Mouse (Mus musculus) 416B (cell line): ENCODE measurements around the gene Trpc1.
A peak's percentile ranks its signal among the peaks of the same experiment; 100 is the strongest.

Source experiments
- DNase-seq: peaks from one replicate; pipeline ENCODE4 v3.0.0; 2011; ENCODE audit warnings: low read depth

Trpc1 gene

DNA sequence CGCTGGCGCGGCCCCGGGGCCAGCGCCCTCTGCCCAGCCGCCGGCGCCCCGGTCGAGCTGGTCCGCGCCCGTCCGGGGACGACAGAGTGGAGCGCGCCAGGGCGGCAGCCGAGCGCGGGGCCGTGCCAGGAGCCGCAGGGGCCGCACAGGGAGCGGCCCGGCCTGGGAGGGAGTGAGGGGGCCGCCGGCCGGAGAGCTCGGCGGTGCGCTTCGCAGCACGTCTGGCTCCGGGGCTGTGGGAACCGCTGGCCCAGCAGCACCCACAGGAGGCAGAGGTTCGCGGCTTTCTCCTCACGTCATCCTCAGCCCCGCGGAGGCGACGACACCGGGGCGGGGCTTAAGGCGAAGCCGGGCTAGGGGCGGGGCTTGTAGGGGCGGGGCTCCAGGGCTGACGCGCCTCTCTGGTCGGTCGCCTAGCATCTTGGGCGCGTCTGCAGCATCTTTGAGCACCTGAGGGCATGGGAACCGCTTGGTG lies at the start of gene Trpc1:
Gene Trpc1 (minus strand): TSS at position 339 of the 475 bp plus-strand sequence.
- DNase-seq, result no peak

DNA sequence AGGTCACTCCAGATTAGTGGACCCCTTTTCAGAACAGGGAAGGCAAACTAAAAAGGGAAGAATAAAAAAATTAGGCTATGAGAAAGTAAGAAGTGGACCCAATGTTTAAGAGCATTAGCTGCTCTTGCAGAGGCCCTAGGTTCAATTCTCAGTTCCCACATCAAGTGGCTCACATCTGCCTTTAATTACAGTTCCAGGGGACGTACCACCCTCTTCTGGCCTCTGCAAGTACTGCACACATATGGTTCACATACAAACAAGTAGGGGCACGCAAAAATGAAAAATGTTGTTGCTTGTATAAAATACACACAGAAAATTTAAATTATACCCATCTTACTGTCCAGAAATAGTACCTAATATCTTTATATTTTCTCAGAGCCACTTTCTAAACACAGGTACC lies 46.1 kb upstream of the Trpc1 start:
- no peak for DNase-seq

GRCm38 (mm10) chr9:95795844-95796243 lies 45.7 kb upstream of the Trpc1 start:
- no peak for DNase-seq

DNA sequence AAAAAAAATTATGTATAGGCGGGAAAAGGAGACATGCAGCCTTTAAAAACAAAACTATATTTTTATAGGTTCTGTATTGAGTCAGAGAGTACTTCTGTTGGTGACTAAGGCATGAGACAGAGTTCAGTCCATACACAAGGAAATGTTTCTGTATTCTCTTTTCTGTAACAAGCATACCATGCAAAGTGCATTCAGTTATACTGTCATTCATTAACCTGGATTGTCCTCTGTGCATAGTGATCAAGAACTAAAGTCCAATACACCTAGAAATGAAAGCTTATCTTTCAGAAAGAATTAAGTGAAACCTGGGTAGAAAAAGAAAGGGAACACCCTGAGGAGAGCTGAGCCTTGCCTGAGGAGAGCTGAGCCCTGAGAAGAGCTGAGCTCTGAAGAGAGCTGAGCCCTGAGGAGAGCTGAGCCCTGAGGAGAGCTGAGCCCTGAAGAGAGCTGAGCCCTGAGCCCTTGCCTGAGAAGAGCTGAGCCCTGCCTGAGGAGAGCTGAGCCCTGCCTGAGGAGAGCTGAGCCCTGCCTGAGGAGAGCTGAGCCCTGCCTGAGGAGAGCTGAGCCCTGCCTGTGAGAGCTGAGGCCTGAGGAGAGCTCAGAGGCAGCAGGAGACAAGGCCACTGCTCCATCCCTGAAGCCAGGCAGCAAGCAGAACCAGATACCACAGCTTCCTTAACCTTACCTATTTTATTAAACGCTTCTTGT lies 45.1 kb upstream of the Trpc1 start:
- no peak for DNase-seq

DNA sequence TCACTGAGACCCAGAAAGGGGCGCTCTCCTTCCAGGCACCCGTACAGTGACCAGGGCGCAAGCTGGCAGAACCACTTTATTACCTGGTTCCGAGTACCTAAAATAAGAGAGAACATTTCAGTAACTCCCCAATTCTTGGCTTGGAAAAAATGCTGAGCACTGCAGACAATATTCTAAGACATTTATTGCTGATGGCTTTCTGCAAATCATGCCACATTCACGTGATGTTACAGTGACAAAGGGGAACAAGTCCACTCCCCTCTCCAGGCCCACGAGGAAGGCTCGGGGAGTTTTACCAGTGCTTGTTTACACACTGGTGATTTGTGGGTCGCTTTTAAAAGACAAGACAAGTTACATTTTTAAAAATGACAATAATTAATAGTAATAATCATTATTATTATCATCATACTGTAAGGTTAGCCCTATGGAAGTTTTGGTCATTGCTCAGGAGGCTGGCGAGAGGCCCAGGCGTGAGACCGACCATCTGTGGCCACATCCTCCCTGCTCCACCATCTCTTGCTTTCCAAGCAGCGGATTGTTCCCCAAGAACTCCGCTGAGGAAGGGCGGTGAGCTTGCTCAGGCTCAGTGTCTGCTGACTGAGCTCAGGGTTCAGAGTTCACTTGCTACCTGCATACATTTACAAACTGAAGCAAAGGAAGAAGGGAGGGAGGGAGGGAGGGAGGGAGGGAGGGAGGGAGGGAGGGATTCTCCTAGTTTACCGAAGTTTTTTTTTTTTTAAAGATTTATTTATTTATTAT lies 44.0 kb upstream of the Trpc1 start:
- no peak for DNase-seq

DNA sequence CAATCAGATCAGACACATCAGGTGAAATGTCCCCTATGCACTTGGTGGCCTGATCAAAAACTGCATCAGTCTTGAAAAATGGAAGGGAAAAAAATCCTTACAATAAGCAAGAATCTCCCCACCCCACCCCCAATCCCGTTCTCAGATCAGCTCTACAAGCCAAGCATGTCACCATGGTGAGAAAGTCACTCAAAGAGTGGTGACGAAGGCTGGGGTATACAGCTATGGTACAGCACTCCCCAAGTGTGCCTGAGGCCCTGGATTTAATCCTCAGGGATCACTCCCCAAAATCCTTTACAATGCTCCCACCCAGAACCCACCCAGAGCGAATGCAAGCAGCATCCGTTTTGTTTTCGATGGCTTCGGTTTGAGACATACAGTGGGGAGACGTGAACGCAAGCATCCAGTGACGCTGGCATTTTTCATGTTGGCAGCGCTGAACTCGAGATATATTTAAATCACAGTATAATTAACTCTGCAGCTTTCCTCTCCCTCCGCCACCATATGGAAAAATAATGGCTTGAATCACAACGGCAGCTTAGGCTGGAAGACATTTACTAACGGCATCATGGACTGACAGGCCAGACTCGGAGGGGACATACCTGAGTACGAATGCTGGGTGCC lies 34.8 kb upstream of the Trpc1 start:
- DNase-seq, result no peak

- no peak for DNase-seq
Observed at GRCm38 (mm10) chr9:95783646-95784293, 33.6 kb upstream of the Trpc1 start.

- no peak for DNase-seq
Observed at GRCm38 (mm10) chr9:95771671-95772070, 21.5 kb upstream of the Trpc1 start.

DNA sequence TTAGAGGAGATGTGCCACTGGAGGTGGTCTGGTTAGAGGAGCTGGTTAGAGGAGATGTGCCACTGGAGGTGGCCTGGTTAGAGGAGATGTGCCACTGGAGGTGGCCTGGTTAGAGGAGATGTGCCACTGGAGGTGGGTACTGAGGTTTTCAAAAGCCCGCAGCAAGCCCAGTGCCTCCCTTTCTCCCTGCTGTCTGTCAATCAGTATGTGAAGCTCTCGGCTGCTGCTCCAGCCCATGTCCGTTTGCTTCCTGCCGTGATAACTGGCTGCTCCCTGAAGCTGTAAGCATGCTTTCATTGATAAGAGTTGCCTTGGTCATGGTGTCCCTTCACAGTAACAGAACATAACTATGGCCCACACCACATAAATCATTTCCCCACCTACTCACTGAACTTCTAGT lies 13.0 kb upstream of the Trpc1 start:
- no peak for DNase-seq

DNA sequence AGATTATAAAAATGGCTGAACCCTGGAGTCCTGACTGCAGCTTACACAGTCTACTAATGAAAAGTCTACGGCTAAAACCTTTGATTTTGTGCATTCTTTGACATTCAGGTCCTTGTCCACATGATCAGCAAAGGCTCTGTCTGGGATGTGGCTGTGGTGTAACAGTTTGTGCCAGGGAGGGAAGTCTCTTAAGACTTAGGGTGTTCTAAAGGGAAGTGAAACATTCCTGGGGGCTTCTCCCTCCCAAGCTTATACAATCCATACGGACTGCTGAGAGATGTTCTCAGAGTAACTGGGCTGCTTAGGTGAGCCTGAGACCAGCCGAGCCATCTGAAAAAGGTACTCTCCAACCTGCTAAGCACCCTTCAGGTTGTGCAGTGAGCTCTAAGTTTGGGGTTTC lies 12.1 kb upstream of the Trpc1 start:
- DNase-seq, result no peak

DNA sequence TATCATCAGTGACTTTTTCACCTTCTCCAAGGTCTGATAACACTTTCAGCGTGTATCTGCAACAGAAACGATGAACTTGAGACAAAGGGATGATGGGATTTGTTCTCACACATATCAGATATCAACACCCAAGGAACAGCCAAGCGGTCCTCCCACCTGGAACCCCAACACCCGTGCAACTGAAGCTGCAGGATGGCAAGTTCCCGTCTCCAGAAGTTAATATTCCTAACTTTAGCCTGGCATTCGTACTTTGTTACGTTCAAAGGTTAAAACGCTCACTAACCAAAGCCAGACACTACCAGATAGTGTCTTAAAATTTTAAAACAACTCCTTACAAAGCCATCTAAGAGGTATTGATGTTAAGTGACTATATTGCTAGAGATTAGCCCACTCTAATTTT lies 11.2 kb upstream of the Trpc1 start:
- no peak for DNase-seq

GRCm38 (mm10) chr9:95750746-95751145 lies 571 bp upstream of the Trpc1 start:
- DNase-seq, result no peak

- DNase-seq, result no peak
Observed at GRCm38 (mm10) chr9:95749461-95749928, 680 bp downstream of the Trpc1 start.

- no peak for DNase-seq
Observed at GRCm38 (mm10) chr9:95747298-95747697, 2.9 kb downstream of the Trpc1 start.

DNA sequence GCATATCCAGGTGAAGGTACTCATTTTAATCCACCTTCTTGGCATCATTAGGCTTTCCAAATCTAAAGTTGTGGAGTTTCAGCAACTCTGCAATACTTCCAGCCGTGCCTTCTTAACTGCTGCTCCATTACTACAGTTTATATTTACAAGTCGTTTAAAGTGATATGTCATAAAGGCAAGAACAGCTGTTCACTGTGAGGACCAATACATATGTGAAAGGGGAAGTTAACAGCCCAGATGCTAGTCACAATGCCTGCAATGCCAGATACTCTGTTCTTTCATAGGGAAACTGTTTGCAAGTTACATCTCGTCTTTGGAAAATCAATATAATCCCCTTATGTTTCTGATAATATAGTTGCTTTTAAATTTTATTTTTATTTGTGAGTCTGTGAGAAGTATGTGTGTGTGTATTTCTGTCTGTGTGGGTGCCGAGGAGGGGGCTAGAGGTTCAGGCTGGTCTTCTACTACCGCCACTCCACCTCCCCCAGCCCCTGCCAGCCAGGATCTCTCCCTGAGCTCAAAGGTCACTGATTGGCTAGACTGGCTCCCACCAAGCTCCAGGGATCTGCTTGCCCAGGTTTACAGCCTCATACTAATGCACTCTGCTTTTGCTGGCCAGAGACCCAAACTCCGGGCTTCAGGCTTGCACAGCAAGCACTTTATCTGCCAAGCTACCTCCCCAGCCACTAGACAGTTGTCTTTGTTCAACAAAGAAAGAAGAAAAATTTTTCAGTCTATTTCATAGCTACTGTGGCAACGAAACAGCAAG lies 5.1 kb downstream of the Trpc1 start:
- no peak for DNase-seq

GRCm38 (mm10) chr9:95736238-95736637 lies 13.9 kb downstream of the Trpc1 start:
- no peak for DNase-seq

DNA sequence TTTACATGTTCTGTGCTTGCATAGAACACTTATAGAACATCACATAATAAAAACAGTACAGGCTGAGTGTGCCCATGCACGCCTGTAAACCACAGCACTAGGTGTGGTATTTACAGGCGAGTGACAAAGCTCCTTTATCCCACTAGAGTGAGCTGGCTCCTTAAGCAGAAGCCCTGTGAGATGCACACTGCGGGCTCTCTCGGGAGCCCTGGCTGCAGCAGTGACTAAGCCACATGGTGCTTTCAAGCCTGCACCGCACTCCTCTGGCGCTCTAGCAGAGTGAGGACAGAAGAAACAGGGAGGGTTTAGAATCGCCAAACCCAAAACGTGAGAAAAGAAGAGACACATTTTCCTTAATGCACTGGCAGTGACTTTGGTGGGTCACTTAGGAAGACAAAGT lies 37.6 kb downstream of the Trpc1 start:
- no peak for DNase-seq

DNA sequence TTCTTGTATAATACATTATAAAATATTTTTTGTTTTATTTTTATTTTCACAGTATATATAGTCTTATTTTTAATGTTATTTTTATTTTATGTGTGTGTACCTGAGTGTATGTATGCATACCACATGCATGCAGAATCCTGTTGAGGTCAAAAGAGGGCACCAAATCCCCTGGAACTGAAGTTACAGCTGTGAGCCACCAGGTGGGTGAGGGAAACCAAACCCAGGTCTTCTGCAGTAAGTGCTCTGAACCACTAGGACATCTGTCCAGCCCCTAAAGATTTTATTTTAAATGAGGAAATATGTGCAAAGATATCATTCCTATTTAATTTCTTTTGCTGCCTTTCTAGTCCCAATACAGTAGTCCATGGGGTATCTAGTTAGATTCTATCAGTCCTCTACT lies 41.2 kb downstream of the Trpc1 start:
- peak; percentile 24 for DNase-seq

DNA sequence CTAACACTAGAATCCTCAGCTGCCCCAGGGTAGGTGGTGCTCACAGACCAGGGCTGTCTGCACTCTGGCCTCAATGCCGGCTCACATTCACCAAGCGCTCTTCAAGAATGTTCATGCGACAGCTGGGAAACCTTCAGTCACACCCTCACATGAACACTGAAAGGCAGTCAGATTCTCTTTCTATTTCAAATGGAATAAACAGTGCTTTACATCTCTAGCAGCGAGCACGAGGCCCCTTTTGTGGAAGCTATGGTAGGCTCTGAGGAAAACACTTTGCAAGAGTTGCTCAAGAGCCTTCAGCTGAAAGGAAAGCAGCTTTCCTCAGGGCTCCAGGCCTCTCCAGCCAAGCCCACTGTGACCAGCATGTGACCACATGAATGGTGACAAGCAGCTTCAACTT lies 44.8 kb downstream of the Trpc1 start:
- DNase-seq, result no peak

DNA sequence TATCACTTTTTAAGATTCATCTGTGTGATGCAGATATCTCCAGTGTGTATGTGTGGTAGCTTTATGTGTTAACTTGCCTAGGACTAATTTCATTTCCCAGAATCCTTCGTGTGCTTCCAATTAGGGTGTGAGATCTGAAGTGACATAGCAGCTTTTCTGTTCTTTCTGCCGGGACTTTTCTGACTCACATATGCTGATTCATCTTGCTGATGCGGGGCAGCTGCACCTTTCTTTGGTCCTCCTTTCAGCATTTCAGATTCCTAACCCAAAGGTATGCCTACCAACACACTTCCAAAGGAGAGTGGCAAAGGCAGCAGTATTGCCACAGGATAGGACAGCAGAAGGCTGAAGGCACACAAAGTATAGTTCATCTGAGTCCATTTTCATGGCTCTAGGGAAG lies 46.1 kb downstream of the Trpc1 start:
- no peak for DNase-seq

DNA sequence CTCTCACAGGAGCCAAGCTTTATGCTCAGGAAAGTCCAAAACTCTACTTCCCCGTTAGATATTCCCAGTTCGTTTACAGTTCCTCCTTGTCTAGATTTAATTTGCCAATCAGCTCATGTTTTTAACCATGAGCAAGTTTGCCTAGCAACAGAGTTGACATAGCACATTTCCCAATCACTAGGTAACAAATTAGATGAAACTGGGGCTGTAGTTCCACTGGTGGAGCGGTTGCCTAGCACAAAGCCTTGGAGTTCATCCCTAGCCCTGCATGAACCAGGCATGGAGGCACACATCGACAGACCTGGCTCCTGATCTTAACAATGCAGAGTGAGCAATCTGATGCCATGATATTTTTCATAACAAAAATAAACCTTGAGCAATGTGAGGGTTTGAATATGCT lies 50.9 kb downstream of the Trpc1 start:
- DNase-seq, result no peak

DNA sequence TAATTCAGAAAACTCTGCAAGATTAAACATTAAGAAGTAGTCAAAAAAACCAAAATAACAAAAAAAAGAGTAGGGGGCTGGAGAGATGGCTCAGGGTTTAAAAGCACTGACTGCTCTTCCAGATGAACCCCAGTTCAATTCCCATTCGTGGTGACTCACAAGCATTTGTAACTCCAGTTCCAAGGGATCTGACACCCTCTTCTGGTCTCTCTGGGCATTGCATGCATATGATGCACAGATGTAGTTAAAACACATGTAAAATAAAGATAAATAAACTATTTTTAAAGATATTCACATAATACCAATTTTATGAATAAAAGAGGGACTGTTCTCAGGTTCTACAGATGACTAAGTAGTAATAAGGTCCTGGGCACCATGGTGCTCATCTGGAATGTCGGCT lies 52.4 kb downstream of the Trpc1 start:
- DNase-seq, result peak; percentile 63
